Mouse (Mus musculus): ENCODE measurements around the gene Keap1.

- no peak for TF ChIP-seq CTCF (IDR thresholded peaks at IDR 0.05; ENCODE audit: low read depth, low read length)
- TF ChIP-seq POLR2A (IDR thresholded peaks at IDR 0.05; ENCODE audit: insufficient read depth, low read length) = no peak
- no peak for TF ChIP-seq EP300 (IDR thresholded peaks at IDR 0.05; ENCODE audit: insufficient read depth, low read depth, low read length)
These were observed 22.9 kb downstream of the Keap1 start for GRCm38 (mm10) chr9:21216050-21216841.

Data from ES-Bruce4 (cell line).